Mouse (Mus musculus) G1E (cell line): Measurements from ENCODE around the gene Gm813.

Experiments
- CTCF ChIP-seq: IDR thresholded peaks from 2 replicates; pipeline ENCODE4 v1.5.1; 2012; ENCODE audit warnings: low read depth, low read length, inconsistent platforms, mixed read lengths
- GATA1 ChIP-seq: IDR thresholded peaks from 2 replicates; pipeline ENCODE4 v1.6.1; 2012; ENCODE audit warnings: borderline replicate concordance, low read length, inconsistent platforms, mixed read lengths
- GATA2 ChIP-seq: IDR thresholded peaks from 2 replicates; pipeline ENCODE4 v1.6.1; 2012; ENCODE audit warnings: low read depth, low read length, inconsistent platforms, borderline replicate concordance
- POLR2AphosphoS5 ChIP-seq: IDR thresholded peaks from 2 replicates; pipeline ENCODE4 v1.6.1; 2012; ENCODE audit warnings: low read depth, low read length, inconsistent platforms; ENCODE audit not compliant: insufficient replicate concordance
- TAL1 ChIP-seq: conservative IDR thresholded peaks from 2 replicates; pipeline ENCODE4 v1.6.1; 2012; ENCODE audit warnings: low read depth, low read length, inconsistent platforms, mixed read lengths

DNA sequence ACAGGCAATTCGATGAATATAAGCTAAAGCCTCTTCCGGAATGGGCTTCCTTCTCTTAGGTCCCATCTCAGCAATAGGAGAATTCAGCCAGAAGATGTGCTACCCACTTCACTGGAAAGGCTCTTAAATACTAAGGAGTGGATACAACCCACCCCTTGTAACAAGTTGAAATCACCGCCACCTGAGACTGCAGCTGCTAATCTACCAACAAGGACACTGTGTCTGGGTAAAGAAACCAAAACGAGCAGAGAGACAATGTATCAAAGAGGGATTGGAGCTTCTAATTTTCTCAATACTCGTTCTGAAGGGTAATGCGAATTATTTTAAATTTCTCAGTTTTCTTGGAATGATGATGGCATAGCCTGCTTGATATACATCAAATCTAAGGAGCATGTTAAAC, at the start of gene Gm813:
- TF ChIP-seq CTCF = no peak
- no peak for TF ChIP-seq GATA2
- no peak for TF ChIP-seq TAL1
- TF ChIP-seq GATA1 = no peak
- TF ChIP-seq POLR2AphosphoS5 = no peak
